In genomic region chr10:91183316-91183715, GRCm38 (mm10) we compare ENCODE assay signal across 8 mouse cellular contexts. TPM values are rescaled to one million over a fixed set of nuclear protein-coding genes. Genes with fewer than 3 reads are reported as not detected.
DNase-seq lines count a peak whose midpoint lies in the region; ATAC-seq and TF ChIP-seq lines count a peak whose summit lies in the region.

No protein-coding gene starts in this region.

- H3K27ac ChIP-seq in heart, embryonic 11.5 days (ENCODE audit: low read depth, low read length) = no peak overlapping the region
- H3K27ac ChIP-seq in bone marrow macrophage, adult 2 months (ENCODE audit: insufficient read depth, low read depth, low read length) = peak overlapping the region; percentile 40
- peak overlapping the region; percentile 99 for H3K27ac ChIP-seq in gastrocnemius, adult 2 months
- H3K27ac ChIP-seq in kidney, embryonic 15.5 days = peak overlapping the region; percentile 100
- peak overlapping the region; percentile 97 for H3K27ac ChIP-seq in midbrain, embryonic 10.5 days (replicated peaks)

- no peak for TF ChIP-seq POLR2A in bone marrow macrophage, adult 2 months (IDR thresholded peaks at IDR 0.05; ENCODE audit: borderline replicate concordance, low read depth, low read length)

- H3K36me3 ChIP-seq in heart, embryonic 11.5 days (ENCODE audit: control insufficient read depth, insufficient read depth, low read length) = no peaks in the 10 kb centered on the region
- H3K36me3 ChIP-seq in kidney, embryonic 15.5 days = no peaks in the 10 kb centered on the region
- 0 out of 2 replicates have a peak, but pooled peaks cover 2% of the 10 kb centered on the region for H3K36me3 ChIP-seq in midbrain, embryonic 10.5 days

- H3K4me2 ChIP-seq in heart, embryonic 11.5 days = peak overlapping the region; percentile 65
- H3K4me2 ChIP-seq in kidney, embryonic 15.5 days = peak overlapping the region; percentile 60

- no peaks in the 10 kb centered on the region for H3K27me3 ChIP-seq in heart, embryonic 11.5 days (ENCODE audit: control insufficient read depth, insufficient read depth, low read length)
- no peaks in the 10 kb centered on the region for H3K27me3 ChIP-seq in kidney, embryonic 15.5 days
- H3K27me3 ChIP-seq in midbrain, embryonic 10.5 days (ENCODE audit: low read depth, poor library complexity, severe bottlenecking) = no peaks in the 10 kb centered on the region

- no peak for ATAC-seq in heart, embryonic 11.5 days (replicated peaks; ENCODE audit: insufficient number of reproducible peaks, low FRiP score, low TSS enrichment)
- ATAC-seq in kidney, embryonic 15.5 days (replicated peaks; ENCODE audit: low FRiP score) = 0 out of 2 replicates have a peak, but pooled peaks have one; percentile 2

- no peak overlapping the region for H3K9ac ChIP-seq in heart, embryonic 11.5 days (ENCODE audit: low read depth, low read length)
- peak overlapping the region; percentile 21; the same call in 1 of the 2 replicates for H3K9ac ChIP-seq in kidney, embryonic 15.5 days

- no peak overlapping the region for H3K4me3 ChIP-seq in heart, embryonic 11.5 days (ENCODE audit: low read depth, low read length)
- H3K4me3 ChIP-seq in bone marrow macrophage, adult 2 months (ENCODE audit: insufficient read depth, low read length) = 0 out of 2 replicates have a peak overlapping the region, but pooled peaks have one; percentile 5
- peak overlapping the region; percentile 80 for H3K4me3 ChIP-seq in gastrocnemius, adult 2 months
- no peak overlapping the region for H3K4me3 ChIP-seq in kidney, embryonic 15.5 days (replicated peaks)
- H3K4me3 ChIP-seq in midbrain, embryonic 10.5 days = peak overlapping the region; percentile 65

- 61% methylated on average over 3 of the region's 3 CpGs for WGBS in heart, embryonic 11.5 days (ENCODE audit: insufficient replicate concordance)
- whole genome bisulfite sequencing in kidney, embryonic 15.5 days = 36% methylated on average over 3 of the region's 3 CpGs
- 64% methylated on average over 3 of the region's 3 CpGs for WGBS in midbrain, embryonic 10.5 days

- intact Hi-C loops in gastrocnemius, adult 2 months (cut with DNase I) = no loop called here

- no peaks in the 10 kb centered on the region for H3K9me3 ChIP-seq in heart, embryonic 11.5 days (replicated peaks; ENCODE audit: control insufficient read depth, low read length)
- no peaks in the 10 kb centered on the region for H3K9me3 ChIP-seq in kidney, embryonic 15.5 days (replicated peaks)
- H3K9me3 ChIP-seq in midbrain, embryonic 10.5 days (replicated peaks) = no peaks in the 10 kb centered on the region

- peaks cover 11% of the 10 kb centered on the region for H3K4me1 ChIP-seq in heart, embryonic 11.5 days (ENCODE audit: control insufficient read depth, insufficient read depth, low read length)
- H3K4me1 ChIP-seq in bone marrow macrophage, adult 2 months (ENCODE audit: control insufficient read depth, insufficient read depth, low read length) = peaks cover 18% of the 10 kb centered on the region
- peaks cover 34% of the 10 kb centered on the region for H3K4me1 ChIP-seq in kidney, embryonic 15.5 days
- peaks cover 43% of the 10 kb centered on the region for H3K4me1 ChIP-seq in midbrain, embryonic 10.5 days

- no peak for DNase-seq in heart, postnatal 4 days
- peak; percentile 77 for DNase-seq in gastrocnemius, adult 2 months
- DNase-seq in midbrain, embryonic 10.5 days (ENCODE audit: low spot score) = no peak
- no peak for DNase-seq in frontal cortex, postnatal 14 days (ENCODE audit: low spot score in 2 of 2)
- DNase-seq in right cerebral cortex, postnatal 4 days = no peak

- TF ChIP-seq CTCF in bone marrow macrophage, adult 2 months (IDR thresholded peaks at IDR 0.05; ENCODE audit: low read depth, low read length) = no peak
- no peak for TF ChIP-seq CTCF in gastrocnemius, adult 2 months (IDR thresholded peaks at IDR 0.05)

RNA-seq across cellular contexts. Expression of gene Tmpo, which starts 2.2 kb away (rescaled TPM):
- polyA plus RNA-seq in heart, embryonic 11.5 days (2014; fragmentation: Nextera tagmentation; extraction: Ambion mirVana) = 162 and 170 TPM in 2 replicates
- 100 to 1,000 TPM; 186 to 192 TPM for total RNA-seq in heart, postnatal 4 days (2021)
- polyA plus RNA-seq in bone marrow macrophage, adult 2 months (2012; ENCODE audit: insufficient read depth, insufficient read length, missing spikeins) = 150 and 155 TPM in 2 replicates
- total RNA-seq in gastrocnemius, adult 2 months (2021) = 10 to 100 TPM; 62.2 to 83.0 TPM
- polyA plus RNA-seq in kidney, embryonic 15.5 days (2015; fragmentation: Nextera tagmentation; extraction: Ambion mirVana) = 228 and 250 TPM in 2 replicates
- 272 and 275 TPM in 2 replicates for polyA plus RNA-seq in midbrain, embryonic 10.5 days (2016; fragmentation: Nextera tagmentation; extraction: Ambion mirVana)

RNA-seq across cellular contexts. Expression of gene Slc25a3, which starts 59.5 kb away (rescaled TPM):
- 838 and 861 TPM in 2 replicates for polyA plus RNA-seq in heart, embryonic 11.5 days (2014; fragmentation: Nextera tagmentation; extraction: Ambion mirVana)
- 1,000 to 10,000 TPM; 1,954 to 1,992 TPM for total RNA-seq in heart, postnatal 4 days (2021)
- 517 and 528 TPM in 2 replicates for polyA plus RNA-seq in bone marrow macrophage, adult 2 months (2012; ENCODE audit: insufficient read depth, insufficient read length, missing spikeins)
- 1,000 to 10,000 TPM; 1,080 to 1,363 TPM for total RNA-seq in gastrocnemius, adult 2 months (2021)
- 557 and 573 TPM in 2 replicates for polyA plus RNA-seq in kidney, embryonic 15.5 days (2015; fragmentation: Nextera tagmentation; extraction: Ambion mirVana)
- polyA plus RNA-seq in midbrain, embryonic 10.5 days (2016; fragmentation: Nextera tagmentation; extraction: Ambion mirVana) = 384 and 388 TPM in 2 replicates

Comparison
In these comparisons a context has a peak if more than half of its experiments do, and no peak if none do; other contexts are left out.
1. H3K4me3 ChIP-seq: peak in bone marrow macrophage, adult 2 months (single experiment), gastrocnemius, adult 2 months (single experiment) and midbrain, embryonic 10.5 days (single experiment); none in heart, embryonic 11.5 days (single experiment) and kidney, embryonic 15.5 days (single experiment).